Mouse (Mus musculus) gastrocnemius, postnatal 25 days (tissue): Measurements from ENCODE around the gene Pvrig. TPM values are rescaled to one million over a fixed set of nuclear protein-coding genes. Genes with fewer than 3 reads are reported as not detected.
"Not testable (repeated sequence)": the region's sequence is repeated elsewhere in the genome, so short reads cannot be mapped to it uniquely, and the experiment has no call there.

Experiments used
- DNase-seq: peaks from one replicate; pipeline ENCODE4 v3.0.0; 2022
- long read RNA-seq, 2 experiments: library from polyadenylated mRNA; stranded (forward); transcript quantifications; one replicate each; pipeline ENCODE4 v2.0.0; 2021
- total RNA-seq, 2 experiments: library from RNA; stranded (reverse); gene quantifications; 1 replicate in 1 of 2; 2 replicates in 1 of 2; pipeline ENCODE4 v1.2.3; 2021

Gene Pvrig
- not detected for total RNA-seq
- long read RNA-seq, experiment 1: 0 reads
- long read RNA-seq, experiment 2: 0 reads

DNA sequence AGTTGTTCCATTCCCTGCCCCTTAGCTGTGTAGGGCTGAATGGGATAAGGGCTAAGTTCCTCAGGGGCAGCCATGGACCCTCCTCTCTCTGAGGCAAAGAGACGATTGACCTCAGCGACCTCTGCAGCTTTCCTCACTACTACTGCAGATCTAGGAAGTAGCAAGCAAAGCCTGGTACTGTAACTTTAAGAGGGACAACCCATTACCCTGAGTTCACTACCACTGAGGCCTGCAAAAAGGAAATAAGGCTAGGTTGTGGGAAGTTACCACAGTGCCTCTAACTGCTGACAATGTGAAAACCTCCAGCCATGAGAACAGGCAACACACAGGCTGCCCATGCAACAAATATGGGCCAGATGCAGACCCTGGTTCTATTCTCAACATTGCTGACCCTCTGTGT, at the start of gene Pvrig:
TSS of gene Pvrig (plus strand) at position 301 of the 400 bp plus-strand sequence.
- DNase-seq: no peak

GRCm38 (mm10) chr5:138294158-138294557, 47.6 kb upstream of the Pvrig start:
- DNase-seq: no peak

- DNase-seq: no peak
Observed at GRCm38 (mm10) chr5:138299613-138300012, 42.1 kb upstream of the Pvrig start.

DNA sequence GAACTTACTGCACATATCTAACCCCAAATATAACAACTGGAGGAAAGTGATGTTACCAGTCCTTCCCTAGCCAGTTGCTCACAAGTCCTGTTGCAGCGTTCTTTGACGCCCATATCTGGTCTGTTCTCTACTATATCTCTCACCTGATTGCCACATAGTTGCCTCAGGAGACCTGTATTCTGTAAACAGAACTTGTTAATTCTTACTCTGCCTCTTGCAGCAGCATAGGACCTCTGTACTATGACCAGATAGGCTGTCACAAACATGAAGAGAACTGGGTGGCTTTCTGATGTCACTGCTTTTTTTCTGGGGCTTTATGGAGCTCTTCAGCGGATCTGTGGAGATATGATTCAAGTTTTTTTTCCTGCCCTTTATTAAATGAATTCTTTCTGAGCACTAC, 29.0 kb upstream of the Pvrig start:
- DNase-seq: no peak

DNA sequence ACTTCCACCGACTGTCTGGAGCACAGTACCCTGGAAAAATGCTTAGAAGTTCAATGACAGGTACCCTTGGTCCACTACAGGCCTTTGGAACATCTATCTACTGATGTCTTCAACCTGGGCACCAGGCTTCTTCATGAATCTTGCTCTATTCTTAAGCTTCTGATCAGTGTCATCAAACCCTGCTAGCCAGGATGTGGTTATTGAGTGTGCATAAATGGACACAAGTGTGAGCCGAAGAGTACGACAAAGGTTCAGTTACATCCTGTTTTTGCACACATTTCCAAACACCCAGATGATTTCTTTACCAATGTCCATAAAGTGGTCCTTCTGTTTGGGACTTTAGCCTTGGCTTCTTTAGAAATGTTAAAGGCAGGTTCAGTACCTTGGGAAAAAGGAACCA, 1.5 kb downstream of the Pvrig start:
- no peak for DNase-seq

DNA sequence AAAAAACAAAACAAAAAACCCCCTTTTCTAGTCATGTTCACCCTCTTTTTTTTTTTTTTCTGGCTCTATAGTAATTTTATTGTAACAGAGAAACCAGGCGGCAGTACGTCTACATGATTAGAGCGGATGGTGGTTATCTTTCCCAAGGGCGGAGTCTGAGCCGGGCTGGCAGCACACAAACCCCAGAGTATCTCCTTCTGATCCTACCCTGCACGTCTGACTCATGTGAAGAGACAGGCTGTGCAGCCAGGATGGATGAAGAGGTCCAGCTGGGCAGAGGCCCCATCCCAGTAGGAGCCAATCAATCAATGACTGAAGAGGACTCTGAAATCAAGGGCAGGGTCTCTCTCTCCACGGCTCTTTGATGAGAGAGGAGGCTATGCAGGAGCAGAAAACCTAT, 21.4 kb downstream of the Pvrig start:
- not testable (repeated sequence) for DNase-seq

DNA sequence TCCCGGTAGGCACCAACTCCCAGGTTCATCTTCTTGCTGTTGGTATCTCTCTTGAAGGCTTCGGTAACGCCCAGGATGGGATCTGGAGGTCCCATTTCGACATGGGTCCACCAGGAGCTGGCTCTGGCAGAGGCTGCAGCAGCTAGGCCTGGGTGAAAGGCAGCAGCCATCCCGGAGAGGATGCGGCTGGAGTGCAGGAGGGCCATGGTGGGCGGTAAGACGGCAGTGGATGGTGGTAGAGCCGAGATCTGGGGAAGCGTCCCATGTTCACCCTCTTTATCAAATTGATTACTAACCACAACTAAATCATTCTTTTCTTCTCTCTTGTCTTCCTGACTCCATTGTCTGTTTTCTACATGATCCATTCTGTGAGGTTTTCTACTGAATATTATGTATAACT, 23.6 kb downstream of the Pvrig start:
- DNase-seq: not testable (repeated sequence)

Other genes starting within 250 kb of the Pvrig start
- gene Zscan21, start 225.1 kb upstream of the Pvrig start, total RNA-seq: 10 to 100 TPM; 11.0 to 11.9 TPM
- 1 to 10 TPM; 4.0 to 4.4 TPM for gene Zfp113, start 186.2 kb upstream of the Pvrig start, total RNA-seq
- 10 to 100 TPM; 93.9 to 95.7 TPM for gene Cops6, start 180.9 kb upstream of the Pvrig start, total RNA-seq
- gene Ap4m1, start 170.0 kb upstream of the Pvrig start, total RNA-seq: 1 to 10 TPM; 5.8 to 7.8 TPM
- 10 to 100 TPM in 1 of 2 experiments, 1 to 10 TPM in 1; 8.9 to 10.3 TPM for gene Mcm7, start 169.5 kb upstream of the Pvrig start, total RNA-seq
- 10 to 100 TPM; 27.0 to 29.6 TPM for gene Taf6, start 154.5 kb upstream of the Pvrig start, total RNA-seq
- gene Cnpy4, start 154.5 kb upstream of the Pvrig start, total RNA-seq: 1 to 10 TPM; 3.5 to 5.8 TPM
- 1 to 10 TPM; 1.6 to 2.1 TPM for gene Mblac1, start 147.6 kb upstream of the Pvrig start, total RNA-seq
- under 1 TPM; 0.40 to 0.54 TPM for gene Nxpe5, start 116.1 kb upstream of the Pvrig start, total RNA-seq
- gene Lamtor4, start 86.5 kb upstream of the Pvrig start, total RNA-seq: 10 to 100 TPM; 48.3 to 50.8 TPM
- gene BC037034, start 77.9 kb upstream of the Pvrig start, total RNA-seq: 1 to 10 TPM; 2.6 to 3.0 TPM
- gene Gal3st4, start 69.1 kb upstream of the Pvrig start, total RNA-seq: under 1 TPM; 0.19 to 0.41 TPM
- not detected for gene Gm43720, start 62.0 kb upstream of the Pvrig start, total RNA-seq
- under 1 TPM in 1 of 2 experiments, not detected in 1; 0.27 TPM for gene Gpc2, start 62.0 kb upstream of the Pvrig start, total RNA-seq
- under 1 TPM in 1 of 2 experiments, not detected in 1; 0.19 TPM for gene Stag3, start 61.7 kb upstream of the Pvrig start, total RNA-seq
- gene Zfp157, start 99.5 kb downstream of the Pvrig start, total RNA-seq: 1 to 10 TPM; 2.1 to 2.9 TPM
- gene 1700123K08Rik, start 222.8 kb downstream of the Pvrig start, total RNA-seq: not detected